Mouse (Mus musculus) c-Kit-positive CD71-positive TER-119-negative erythroid progenitor cells, embryonic 14.5 days (primary cell): ENCODE data around the gene Arsg.

ENCODE experiments used
- DNase-seq: peaks from one replicate; pipeline ENCODE4 v3.0.0-alpha.2; 2013; ENCODE audit warnings: low read depth

Gene Arsg

DNA sequence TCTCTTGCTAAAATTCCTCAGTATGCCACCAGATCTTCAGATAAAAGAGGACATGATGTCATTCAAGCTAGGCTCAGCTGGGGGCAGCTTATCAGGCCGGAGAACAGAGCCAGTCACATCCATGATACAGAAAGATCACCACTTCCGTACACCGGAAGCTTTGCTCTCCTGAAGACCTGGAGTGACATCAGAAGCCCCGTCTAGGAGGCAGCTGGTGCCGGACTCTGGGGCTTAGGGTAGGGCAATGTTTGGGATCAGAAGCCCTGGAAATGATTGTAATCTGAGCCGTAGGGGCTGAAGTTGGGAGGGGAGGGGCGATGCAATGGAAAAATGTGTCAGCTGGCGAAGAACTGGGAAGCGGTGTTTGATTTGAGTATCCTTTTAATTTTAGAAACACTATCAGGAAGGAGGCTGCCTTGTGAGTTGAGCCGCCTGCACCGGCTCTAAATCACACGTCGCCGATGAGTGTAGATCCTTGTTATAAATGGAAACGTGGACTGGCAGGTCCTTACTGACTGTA lies 149.4 kb downstream of the Arsg start:
- no peak for DNase-seq
